Mouse (Mus musculus) MEL (cell line): ENCODE measurements around the gene Vwa8.

Experiments
- BHLHE40 ChIP-seq: IDR thresholded peaks from 2 replicates; pipeline ENCODE4 v1.6.1; 2012; ENCODE audit warnings: low read depth, mild to moderate bottlenecking, inconsistent platforms, low read length, improper control_type of control experiment, borderline replicate concordance
- CHD1 ChIP-seq: IDR thresholded peaks from 2 replicates; pipeline ENCODE4 v1.6.1; 2012; ENCODE audit warnings: low read depth, mild to moderate bottlenecking, inconsistent platforms, low read length, improper control_type of control experiment
- CTCF ChIP-seq, 3 experiments: IDR thresholded peaks in 2 of 3; conservative IDR thresholded peaks in 1 of 3; 2 replicates each; pipeline ENCODE4 v1.5.1; 2011 to 2012; ENCODE audit warnings: low read length in 3 of 3, low read depth in 2 of 3, mild to moderate bottlenecking in 2 of 3, improper control_type of control experiment in 1 of 3, inconsistent platforms in 1 of 3, mixed read lengths in 1 of 3, moderate library complexity in 1 of 3; ENCODE audit not compliant: control insufficient read depth in 1 of 3, insufficient read depth in 1 of 3, poor library complexity in 1 of 3, severe bottlenecking in 1 of 3
- GATA1 ChIP-seq: IDR thresholded peaks from 2 replicates; pipeline ENCODE4 v1.6.1; 2011; ENCODE audit warnings: low read depth, low read length, improper control_type of control experiment
- KAT2A ChIP-seq: conservative IDR thresholded peaks from 2 replicates; pipeline ENCODE4 v1.6.1; 2012; ENCODE audit warnings: low read depth, low read length, improper control_type of control experiment, inconsistent platforms
- MYB ChIP-seq: IDR thresholded peaks from 2 replicates; pipeline ENCODE4 v1.6.1; 2011; ENCODE audit warnings: mild to moderate bottlenecking, low read depth, low read length, improper control_type of control experiment
- POLR2A ChIP-seq, 2 experiments: IDR thresholded peaks; 2 replicates each; pipeline ENCODE4 v1.6.1; 2011 to 2012; ENCODE audit warnings: low read length in 2 of 2, mild to moderate bottlenecking in 2 of 2, control low read depth in 1 of 2, improper control_type of control experiment in 1 of 2, low read depth in 1 of 2, moderate library complexity in 1 of 2; ENCODE audit not compliant: control insufficient read depth in 1 of 2, insufficient read depth in 1 of 2, poor library complexity in 1 of 2
- TAL1 ChIP-seq: IDR thresholded peaks from 2 replicates; pipeline ENCODE4 v1.6.1; 2012; ENCODE audit warnings: mild to moderate bottlenecking, inconsistent platforms, low read length, moderate library complexity, mixed read lengths
- TCF12 ChIP-seq: IDR thresholded peaks from 2 replicates; pipeline ENCODE4 v1.6.1; 2014; ENCODE audit warnings: low read depth, mild to moderate bottlenecking, inconsistent platforms, low read length, improper control_type of control experiment, moderate library complexity
- UBTF ChIP-seq: IDR thresholded peaks from 2 replicates; pipeline ENCODE4 v1.6.1; 2012; ENCODE audit warnings: low read depth, mild to moderate bottlenecking, inconsistent platforms, low read length, improper control_type of control experiment, moderate library complexity, borderline replicate concordance; ENCODE audit not compliant: insufficient read depth
- ZKSCAN1 ChIP-seq: IDR thresholded peaks from 2 replicates; pipeline ENCODE4 v1.6.1; 2012; ENCODE audit warnings: low read depth, mild to moderate bottlenecking, inconsistent platforms, low read length, improper control_type of control experiment, moderate library complexity

DNA sequence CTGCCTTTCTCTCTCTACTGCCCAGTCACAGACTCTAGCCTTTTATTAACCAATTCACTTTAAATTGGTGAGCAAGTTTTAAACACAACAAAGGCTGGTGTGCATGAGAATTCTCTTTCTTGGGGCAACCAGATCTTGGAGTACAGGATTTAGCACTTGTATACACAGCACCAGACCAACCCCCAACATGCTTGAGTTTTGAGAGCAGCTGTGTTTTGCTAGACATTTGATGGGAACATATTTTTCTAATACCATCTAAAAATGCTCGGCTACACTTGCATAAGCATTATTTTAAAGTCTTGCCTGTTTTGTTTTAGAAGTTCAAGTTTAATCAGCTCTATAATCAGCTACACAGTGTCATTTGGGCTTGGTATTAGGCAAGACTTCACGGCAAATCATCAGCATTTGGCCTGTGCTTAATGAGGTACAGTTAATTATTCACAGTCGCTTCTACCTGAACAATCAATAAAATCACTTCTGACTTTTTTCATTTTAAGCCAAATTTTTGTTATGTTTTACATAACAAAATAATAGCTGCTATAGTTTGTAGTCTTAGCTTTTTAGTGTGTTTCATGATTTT is 180.2 kb downstream of the Vwa8 start:
- TF ChIP-seq GATA1 (no peak), CTCF (IDR thresholded peaks at IDR 0.05 in 2 of 3, conservative IDR thresholded peaks at IDR 0.05 in 1 of 3; ENCODE audit: control insufficient read depth in 1 of 3, insufficient read depth in 1 of 3, low read depth in 2 of 3, low read length in 3 of 3, poor library complexity in 1 of 3, severe bottlenecking in 1 of 3) (no peak), ZKSCAN1 (no peak), BHLHE40 (no peak), UBTF (no peak), CHD1 (no peak), KAT2A (no peak), TCF12 (no peak), POLR2A (IDR thresholded peaks at IDR 0.05; ENCODE audit: control insufficient read depth in 1 of 2, insufficient read depth in 1 of 2, low read depth in 1 of 2, low read length in 2 of 2, poor library complexity in 1 of 2) (no peak), MYB (no peak), TAL1 (no peak)
